Mouse (Mus musculus): ENCODE results near the gene Tbl1xr1. TPM values are rescaled to one million over a fixed set of nuclear protein-coding genes. Genes with fewer than 3 reads are reported as not detected.

The Tbl1xr1 gene
- polyA plus RNA-seq, 1 experiment from 2014 or later: 20.7 TPM

DNA sequence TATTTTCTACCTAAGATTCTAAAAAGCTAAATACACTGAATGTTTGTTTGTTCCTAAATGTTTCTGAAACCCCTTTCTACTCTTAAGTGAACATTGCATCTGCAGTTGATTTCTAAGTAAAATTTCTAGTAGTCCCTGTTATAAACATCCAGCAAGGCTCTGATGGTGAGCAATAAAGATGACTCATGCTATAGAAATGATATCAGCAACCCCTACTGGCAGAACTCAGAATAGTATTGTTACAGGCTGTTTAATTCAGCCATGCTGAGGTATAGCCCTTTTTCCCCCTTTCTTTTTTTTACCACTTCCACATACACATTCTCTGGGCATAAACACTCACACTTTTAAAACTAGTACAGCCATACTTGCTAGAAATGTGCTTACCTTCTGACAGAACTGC, 114.0 kb downstream of the Tbl1xr1 start:
- peaks cover 33% of the 10 kb centered on the region for H3K36me3 ChIP-seq
- H3K4me3 ChIP-seq: no peak overlapping the region

DNA sequence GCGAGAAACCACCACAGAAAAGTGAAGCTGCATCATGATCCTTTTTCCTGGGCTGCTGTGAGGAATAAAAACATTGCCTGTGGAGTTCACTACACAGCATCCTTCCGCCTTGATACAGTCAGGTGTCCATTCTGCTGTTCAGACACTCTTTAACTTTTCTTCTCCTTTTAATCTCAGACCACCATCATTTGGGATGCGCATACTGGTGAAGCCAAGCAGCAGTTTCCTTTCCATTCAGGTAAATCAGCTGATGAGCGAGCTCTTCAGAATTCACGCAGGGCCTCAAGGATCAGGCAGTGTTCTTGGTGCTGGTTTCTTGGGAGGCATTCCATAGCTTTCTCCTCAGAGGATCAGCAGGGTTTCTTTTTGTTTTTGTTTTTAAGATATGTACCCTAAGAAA, 116.5 kb downstream of the Tbl1xr1 start:
- Histone ChIP-seq H3K36me3 (peaks cover 55% of the 10 kb centered on the region), H3K4me1 (replicated peaks) (peaks cover 3% of the 10 kb centered on the region; the same call in 1 of the 2 replicates), H3K4me3 (no peak overlapping the region), H3K27me3 (no peaks in the 10 kb centered on the region), H3K9ac (no peak overlapping the region), H3K4me2 (no peak overlapping the region), H3K27ac (replicated peaks) (no peak overlapping the region), H3K9me3 (no peaks in the 10 kb centered on the region)
- 96% methylated on average over 5 of the region's 5 CpGs for WGBS
- ATAC-seq (ENCODE audit: low read depth): no peak

More for the DNA sequence above, 114.0 kb downstream of the Tbl1xr1 start:
- peak; percentile 84 for ATAC-seq (ENCODE audit: low read depth)
- Histone ChIP-seq H3K27me3 (no peaks in the 10 kb centered on the region), H3K27ac (replicated peaks) (no peak overlapping the region), H3K4me1 (replicated peaks) (peaks cover 3% of the 10 kb centered on the region; the same call in 1 of the 2 replicates), H3K9me3 (no peaks in the 10 kb centered on the region), H3K9ac (no peak overlapping the region), H3K4me2 (no peak overlapping the region)

DNA sequence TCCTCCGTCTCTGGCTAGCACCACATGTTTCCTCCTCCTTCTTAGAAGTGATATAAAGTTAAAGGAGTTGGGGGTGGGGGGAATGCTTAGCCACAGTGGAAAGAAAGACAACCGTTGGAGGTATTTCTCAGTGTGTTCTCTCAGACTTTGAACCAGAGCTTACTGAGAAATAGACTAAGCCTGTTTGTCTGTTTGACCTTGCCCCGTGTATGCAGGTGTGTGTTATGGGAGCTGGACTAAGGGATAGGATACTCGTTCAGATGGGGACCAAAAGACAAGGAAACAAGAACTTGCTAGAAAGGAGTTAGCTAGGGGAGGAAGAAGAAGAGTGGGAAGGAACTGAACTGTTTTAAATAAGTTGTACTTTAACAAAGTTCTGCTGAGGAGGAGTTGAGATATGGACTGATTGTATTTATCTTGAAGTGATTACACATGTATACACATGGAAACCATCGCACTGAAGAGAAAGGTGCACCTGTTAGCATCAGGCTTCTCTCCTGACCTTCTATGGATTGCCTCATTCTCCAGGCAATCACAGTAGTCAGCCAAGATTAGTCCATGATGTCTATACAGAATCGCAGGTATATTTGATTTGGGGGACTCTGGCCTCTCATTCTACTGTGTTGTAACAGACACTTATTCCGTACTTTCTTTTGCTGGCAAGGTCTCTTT, 117.9 kb downstream of the Tbl1xr1 start:
- no peak for ATAC-seq (ENCODE audit: low read depth)
- H3K27me3 ChIP-seq: no peaks in the 10 kb centered on the region
- H3K9ac ChIP-seq: no peak overlapping the region
- no peak overlapping the region for H3K4me3 ChIP-seq
- peaks cover 3% of the 10 kb centered on the region; the same call in 1 of the 2 replicates for H3K4me1 ChIP-seq (replicated peaks)
- H3K27ac ChIP-seq (replicated peaks): no peak overlapping the region
- H3K36me3 ChIP-seq: peaks cover 66% of the 10 kb centered on the region
- no peaks in the 10 kb centered on the region for H3K9me3 ChIP-seq
- no peak overlapping the region for H3K4me2 ChIP-seq
- WGBS: 95% methylated on average over 7 of the region's 7 CpGs

DNA sequence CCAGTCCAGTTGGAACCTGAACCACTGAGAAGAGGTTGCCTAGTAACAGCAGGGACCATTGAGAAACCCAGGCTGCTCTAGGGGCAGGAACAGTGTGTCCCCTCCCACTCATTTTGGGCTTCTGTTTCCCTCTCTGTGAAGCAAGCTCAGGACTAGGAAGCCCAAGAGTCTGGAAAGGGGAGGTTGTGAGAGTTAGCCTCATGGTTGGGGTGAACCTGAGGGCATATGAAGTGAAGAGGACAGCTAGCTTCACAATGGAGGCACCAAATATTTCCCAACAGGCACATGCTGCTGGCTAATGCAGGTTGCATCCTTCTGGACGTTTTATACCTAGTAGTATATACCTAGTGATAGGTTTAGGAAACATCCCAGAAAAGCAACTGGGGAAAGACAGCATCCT, 122.3 kb downstream of the Tbl1xr1 start:
- Histone ChIP-seq H3K27ac (replicated peaks) (no peak overlapping the region), H3K4me3 (no peak overlapping the region), H3K4me2 (no peak overlapping the region), H3K9ac (no peak overlapping the region), H3K9me3 (no peaks in the 10 kb centered on the region), H3K4me1 (replicated peaks) (no peaks in the 10 kb centered on the region), H3K36me3 (peaks cover 76% of the 10 kb centered on the region), H3K27me3 (no peaks in the 10 kb centered on the region)
- no peak for ATAC-seq (ENCODE audit: low read depth)
- WGBS: 84% methylated on average over 1 of the region's 1 CpGs

DNA sequence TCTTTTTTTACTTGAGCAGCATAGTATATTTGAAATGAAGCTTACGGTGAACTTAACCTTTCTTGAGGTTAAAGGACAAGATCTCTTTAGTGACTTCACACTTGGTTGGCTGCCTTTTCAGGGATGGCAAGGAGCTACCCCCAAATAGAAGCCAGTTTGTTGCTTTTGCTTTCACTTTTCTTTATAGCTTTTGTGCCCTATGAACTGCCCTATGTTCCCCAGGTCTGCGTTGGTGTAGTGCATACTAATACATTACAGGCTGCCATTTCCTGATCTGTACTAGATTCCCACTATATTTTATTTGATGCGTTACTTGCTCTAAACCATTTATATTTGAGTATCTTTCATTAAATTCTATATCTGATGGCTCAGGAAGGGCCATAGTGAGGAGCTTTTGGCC, 127.7 kb downstream of the Tbl1xr1 start:
- no peak overlapping the region for H3K27ac ChIP-seq (replicated peaks)
- peaks cover 38% of the 10 kb centered on the region for H3K36me3 ChIP-seq

DNA sequence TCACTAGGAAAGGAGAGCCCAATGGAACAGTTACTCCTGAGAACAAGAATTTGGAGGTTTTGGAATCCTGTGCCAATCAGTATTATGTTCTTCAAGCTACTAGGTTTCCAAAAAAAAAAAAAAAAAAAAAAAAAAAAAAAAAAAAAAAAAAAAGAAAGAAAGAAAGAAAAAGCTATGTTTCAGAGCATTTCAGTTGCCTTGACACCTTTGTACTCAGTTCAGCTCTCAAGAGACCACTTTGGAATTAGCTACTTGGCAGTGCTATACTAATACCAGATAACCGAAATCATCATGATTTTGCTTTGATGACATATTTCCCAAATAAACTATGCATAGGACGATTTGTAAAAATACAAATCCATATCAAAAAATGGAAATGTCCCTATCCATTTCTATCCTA, 145.1 kb downstream of the Tbl1xr1 start:
- Histone ChIP-seq H3K4me1 (replicated peaks) (no peaks in the 10 kb centered on the region), H3K4me2 (no peak overlapping the region), H3K4me3 (no peak overlapping the region), H3K36me3 (peaks cover 10% of the 10 kb centered on the region; the same call in 1 of the 2 replicates), H3K27me3 (no peaks in the 10 kb centered on the region), H3K9me3 (no peaks in the 10 kb centered on the region), H3K27ac (replicated peaks) (no peak overlapping the region), H3K9ac (no peak overlapping the region)
- 90% methylated on average over 2 of the region's 2 CpGs for WGBS
- ATAC-seq (ENCODE audit: low read depth): no peak

More for the DNA sequence above, 127.7 kb downstream of the Tbl1xr1 start:
- H3K4me2 ChIP-seq: no peak overlapping the region
- H3K9me3 ChIP-seq: no peaks in the 10 kb centered on the region
- H3K27me3 ChIP-seq: no peaks in the 10 kb centered on the region
- ATAC-seq (ENCODE audit: low read depth): no peak
- no peak overlapping the region for H3K9ac ChIP-seq
- H3K4me1 ChIP-seq (replicated peaks): no peaks in the 10 kb centered on the region
- H3K4me3 ChIP-seq: no peak overlapping the region
- WGBS: 93% methylated on average over 3 of the region's 3 CpGs

DNA sequence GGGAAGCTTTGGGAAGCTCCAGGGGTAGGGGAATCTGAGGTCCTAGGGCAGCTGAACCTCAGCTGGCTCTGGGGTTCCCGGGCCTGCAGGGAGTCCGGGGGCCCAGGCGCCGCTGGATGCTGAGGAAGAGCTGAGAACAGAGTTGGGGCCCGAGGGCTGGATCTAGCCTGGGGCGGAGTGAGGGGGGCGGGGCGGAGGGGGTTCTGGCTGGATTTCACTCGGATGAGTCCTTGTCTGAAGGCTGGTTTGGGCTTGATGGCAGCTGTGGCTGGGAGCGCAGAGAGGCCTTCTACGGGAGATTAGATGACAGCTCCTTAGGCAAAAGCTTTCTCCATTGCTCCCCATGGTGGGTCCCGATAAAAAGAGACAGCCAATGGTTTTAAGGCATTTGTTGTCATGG, 145.9 kb downstream of the Tbl1xr1 start:
- H3K4me1 ChIP-seq (replicated peaks): no peaks in the 10 kb centered on the region
- no peak overlapping the region for H3K27ac ChIP-seq (replicated peaks)
- H3K9me3 ChIP-seq: no peaks in the 10 kb centered on the region
- 47% methylated on average over 12 of the region's 12 CpGs for WGBS
- no peaks in the 10 kb centered on the region for H3K27me3 ChIP-seq
- no peak for ATAC-seq (ENCODE audit: low read depth)
- no peak overlapping the region for H3K4me2 ChIP-seq
- H3K36me3 ChIP-seq: peaks cover 10% of the 10 kb centered on the region; the same call in 1 of the 2 replicates
- no peak overlapping the region for H3K4me3 ChIP-seq
- no peak overlapping the region for H3K9ac ChIP-seq

DNA sequence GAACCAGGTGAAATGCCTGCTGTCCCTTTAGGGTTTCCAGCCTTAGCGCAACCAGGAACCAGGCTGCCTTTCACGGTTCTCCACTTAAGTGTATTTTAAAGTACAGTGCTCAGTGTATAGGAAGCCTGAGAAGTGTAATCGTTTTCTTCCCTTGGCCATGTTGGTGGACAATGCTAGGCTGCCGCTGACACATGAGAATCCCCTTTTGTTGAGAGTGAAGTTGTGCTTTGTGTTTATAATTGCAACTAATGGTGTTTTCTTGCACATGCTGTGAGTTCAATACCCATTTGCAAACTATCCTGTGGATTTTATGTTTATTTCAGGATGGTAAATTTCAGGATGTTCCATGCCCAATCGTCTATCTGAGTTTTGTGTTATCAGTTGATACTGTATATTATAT, 146.6 kb downstream of the Tbl1xr1 start:
- H3K9me3 ChIP-seq: no peaks in the 10 kb centered on the region
- 88% methylated on average over 5 of the region's 5 CpGs for WGBS

DNA sequence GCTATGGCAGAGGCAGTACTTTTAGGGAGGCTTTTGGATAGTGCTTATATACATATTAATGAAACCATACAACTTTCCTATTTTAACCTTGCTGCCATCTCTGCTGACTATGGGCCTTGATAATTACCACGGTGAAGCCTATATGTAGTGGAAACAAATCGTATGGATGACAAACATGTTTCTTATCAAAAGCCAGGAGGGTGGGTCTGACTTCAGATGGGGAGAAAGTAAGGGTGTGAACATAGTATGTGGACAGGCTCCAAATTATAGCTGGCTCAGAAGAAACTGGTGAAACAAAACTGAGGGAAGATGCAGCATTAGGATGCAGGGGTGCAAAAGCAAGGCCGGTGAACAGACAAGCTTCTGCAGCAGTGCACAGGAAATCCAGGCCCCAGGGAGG, 151.6 kb downstream of the Tbl1xr1 start:
- H3K27me3 ChIP-seq: no peaks in the 10 kb centered on the region
- H3K27ac ChIP-seq (replicated peaks): no peak overlapping the region
- H3K36me3 ChIP-seq: no peaks in the 10 kb centered on the region
- WGBS: 85% methylated on average over 3 of the region's 3 CpGs
- H3K4me1 ChIP-seq (replicated peaks): no peaks in the 10 kb centered on the region
- no peak for ATAC-seq (ENCODE audit: low read depth)
- H3K4me2 ChIP-seq: no peak overlapping the region
- no peaks in the 10 kb centered on the region for H3K9me3 ChIP-seq
- no peak overlapping the region for H3K9ac ChIP-seq
- H3K4me3 ChIP-seq: no peak overlapping the region

More for the DNA sequence above, 146.6 kb downstream of the Tbl1xr1 start:
- Histone ChIP-seq H3K36me3 (peaks cover 10% of the 10 kb centered on the region; the same call in 1 of the 2 replicates), H3K4me2 (no peak overlapping the region), H3K4me1 (replicated peaks) (no peaks in the 10 kb centered on the region), H3K4me3 (no peak overlapping the region), H3K9ac (no peak overlapping the region), H3K27ac (replicated peaks) (no peak overlapping the region), H3K27me3 (no peaks in the 10 kb centered on the region)
- no peak for ATAC-seq (ENCODE audit: low read depth)

DNA sequence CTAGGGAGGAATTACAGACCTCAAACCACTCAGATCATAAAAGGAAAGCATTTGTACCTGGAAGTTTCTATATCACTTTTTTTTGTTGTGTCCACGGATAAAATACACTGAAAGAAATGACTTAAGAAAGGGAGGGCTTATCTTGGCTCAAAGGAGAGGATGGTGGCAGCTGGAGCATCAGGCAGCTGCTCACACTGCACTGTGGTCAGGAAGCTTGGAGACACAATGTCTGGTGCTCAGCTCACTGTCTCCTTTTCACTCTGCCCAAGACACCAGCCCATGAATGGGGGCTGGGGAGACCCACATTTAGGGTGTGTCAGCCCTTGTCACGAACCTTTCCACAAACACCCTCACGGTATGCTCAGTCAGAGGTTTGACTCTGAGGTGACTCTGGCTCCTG, 154.2 kb downstream of the Tbl1xr1 start:
- Histone ChIP-seq H3K4me2 (no peak overlapping the region), H3K4me3 (no peak overlapping the region), H3K9me3 (peaks cover 2% of the 10 kb centered on the region; the same call in 1 of the 2 replicates), H3K27me3 (no peaks in the 10 kb centered on the region), H3K4me1 (replicated peaks) (no peaks in the 10 kb centered on the region), H3K27ac (replicated peaks) (no peak overlapping the region), H3K36me3 (no peaks in the 10 kb centered on the region), H3K9ac (no peak overlapping the region)
- 76% methylated on average over 3 of the region's 3 CpGs for WGBS
- no peak for ATAC-seq (ENCODE audit: low read depth)

DNA sequence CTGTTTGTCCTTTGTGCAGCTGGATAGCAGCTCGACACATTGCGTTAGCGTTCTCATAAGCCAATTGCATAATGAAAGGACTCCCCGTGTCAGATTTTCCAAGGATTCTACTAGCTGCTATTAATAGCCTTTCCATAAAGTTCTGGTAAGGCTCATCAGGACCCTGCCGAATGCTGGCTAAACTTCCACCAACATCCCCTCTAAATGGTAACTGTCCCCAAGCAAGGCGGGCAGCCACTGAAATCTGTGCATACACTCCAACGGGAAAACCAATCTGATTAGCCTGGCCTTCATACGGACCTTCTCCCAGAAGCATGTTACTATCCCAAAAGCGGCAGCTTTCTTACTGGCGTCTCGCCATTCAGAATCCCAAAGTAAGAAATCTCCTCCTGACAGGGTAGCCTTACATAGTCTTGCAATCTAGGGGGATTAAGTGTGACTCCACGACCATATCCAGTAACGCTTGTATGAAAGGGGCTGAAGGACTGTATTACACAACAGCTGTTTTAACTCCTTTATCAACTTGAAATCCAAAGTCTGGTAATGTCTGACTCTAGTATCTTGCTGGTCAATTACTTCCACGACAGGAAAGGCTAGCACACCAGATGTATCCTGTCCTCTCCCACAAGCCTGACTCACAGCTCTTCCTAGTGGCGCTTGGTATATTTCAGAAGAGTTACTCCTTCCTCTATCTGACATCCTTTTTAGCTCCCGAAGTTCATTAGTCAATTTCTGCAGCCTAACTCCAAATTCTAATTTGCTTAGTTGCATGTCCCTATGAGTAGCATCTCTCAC, 161.9 kb downstream of the Tbl1xr1 start:
- 92% methylated on average over 16 of the region's 16 CpGs for WGBS
- no peaks in the 10 kb centered on the region for H3K36me3 ChIP-seq
- no peaks in the 10 kb centered on the region for H3K4me1 ChIP-seq (replicated peaks)
- ATAC-seq (ENCODE audit: low read depth): no peak
- H3K4me2 ChIP-seq: no peak overlapping the region
- H3K4me3 ChIP-seq: no peak overlapping the region
- H3K27me3 ChIP-seq: no peaks in the 10 kb centered on the region
- H3K9me3 ChIP-seq: peaks cover 18% of the 10 kb centered on the region
- no peak overlapping the region for H3K9ac ChIP-seq
- no peak overlapping the region for H3K27ac ChIP-seq (replicated peaks)
